Mouse (Mus musculus) kidney, postnatal 0 days (tissue): ENCODE measurements around the gene Gm28308. TPM values are rescaled to one million over a fixed set of nuclear protein-coding genes. Genes with fewer than 3 reads are reported as not detected.

ENCODE experiments used
- ATAC-seq: fragments of 200-750 bp; cut with Nextera tagmentation; replicated peaks from 2 replicates; pipeline ENCODE4 v1.8.0; 2017; ENCODE audit warnings: low read depth, moderate number of reproducible peaks, moderate TSS enrichment, moderate library complexity; ENCODE audit not compliant: low FRiP score
- DNase-seq: peaks from one replicate; pipeline ENCODE4 v3.0.0-alpha.2; 2016; ENCODE audit warnings: low spot score
- H3K27ac ChIP-seq: fragments of 300-500 bp; sonication (generic); 2 replicates; pipeline ENCODE4 v1.5.1; 2014; ENCODE audit warnings: mild to moderate bottlenecking
- H3K27me3 ChIP-seq: fragments of 300-500 bp; sonication (generic); 2 replicates; pipeline ENCODE4 v1.6.1; 2014; ENCODE audit warnings: low read length, mixed read lengths; ENCODE audit not compliant: insufficient read depth
- H3K36me3 ChIP-seq: fragments of 300-500 bp; sonication (generic); 2 replicates; pipeline ENCODE4 v1.6.1; 2014; ENCODE audit warnings: low read length, mixed read lengths; ENCODE audit not compliant: insufficient read depth
- H3K4me1 ChIP-seq: fragments of 300-500 bp; sonication (generic); replicated peaks from 2 replicates; pipeline ENCODE4 v1.6.1; 2014; ENCODE audit warnings: antibody characterized with exemption, low read length, mixed read lengths; ENCODE audit not compliant: insufficient read depth
- H3K4me2 ChIP-seq: fragments of 300-500 bp; sonication (generic); 2 replicates; pipeline ENCODE4 v1.6.1; 2014; ENCODE audit warnings: mild to moderate bottlenecking, low read length, moderate library complexity, mixed read lengths
- H3K4me3 ChIP-seq: fragments of 300-500 bp; sonication (generic); replicated peaks from 2 replicates; pipeline ENCODE4 v1.5.1; 2014; ENCODE audit warnings: low read depth, low read length
- H3K9ac ChIP-seq: fragments of 300-500 bp; sonication (generic); 2 replicates; pipeline ENCODE4 v1.6.1; 2014; ENCODE audit warnings: low read depth, low read length
- H3K9me3 ChIP-seq: fragments of 300-500 bp; sonication (generic); replicated peaks from 2 replicates; pipeline ENCODE4 v1.6.1; 2016; ENCODE audit warnings: low read length, inconsistent platforms, mixed read lengths
- CTCF ChIP-seq: IDR thresholded peaks from 2 replicates; pipeline ENCODE4 v1.5.1; 2016; ENCODE audit warnings: antibody characterized with exemption, low read depth, mild to moderate bottlenecking, moderate library complexity
- WGBS: fragments of 180-500 bp; shearing (Covaris S2); extraction: QIAGEN DNeasy Blood & Tissue Kit; methylation state at CpG from one replicate; pipeline ENCODE4 v1.1.7; 2014; 5-methylcytosine and 5-hydroxymethylcytosine counted together
- polyA plus RNA-seq: library from polyadenylated mRNA; unstranded; fragments of >200 nt; fragmentation: Nextera tagmentation; extraction: Ambion mirVana; gene quantifications from 2 replicates; pipeline ENCODE4 v1.2.1, GENCODE M21; 2015

Gm28308 gene
- polyA plus RNA-seq, 1 experiment from 2014 or later: 2.1 TPM

GRCm38 (mm10) chr6:52200751-52201250, 12.3 kb downstream of the Gm28308 start:
- WGBS: 47% methylated on average over 10 of the region's 10 CpGs
- H3K4me3 ChIP-seq: no peak overlapping the region; the same call in 1 of the 2 replicates
- 0 out of 2 replicates have a peak overlapping the region, but pooled peaks have one; percentile 24 for H3K9ac ChIP-seq
- peaks cover 21% of the 10 kb centered on the region for H3K4me1 ChIP-seq
- DNase-seq (peak; percentile 71), ATAC-seq (no peak)
- no peaks in the 10 kb centered on the region for H3K9me3 ChIP-seq
- TF ChIP-seq CTCF: no peak
- H3K36me3 ChIP-seq: 0 out of 2 replicates have a peak, but pooled peaks cover 11% of the 10 kb centered on the region
- H3K27ac ChIP-seq: peak overlapping the region; percentile 55; the same call in 1 of the 2 replicates
- H3K4me2 ChIP-seq: peak overlapping the region; percentile 0; the same call in 1 of the 2 replicates
- H3K27me3 ChIP-seq: no peaks in the 10 kb centered on the region

- TF ChIP-seq CTCF: no peak
- Histone ChIP-seq H3K9ac (0 out of 2 replicates have a peak overlapping the region, but pooled peaks have one; percentile 24), H3K36me3 (0 out of 2 replicates have a peak, but pooled peaks cover 11% of the 10 kb centered on the region), H3K27ac (peak overlapping the region; percentile 55; the same call in 1 of the 2 replicates), H3K4me1 (peaks cover 17% of the 10 kb centered on the region), H3K4me2 (peak overlapping the region; percentile 0), H3K9me3 (no peaks in the 10 kb centered on the region), H3K27me3 (no peaks in the 10 kb centered on the region), H3K4me3 (no peak overlapping the region)
- DNase-seq (no peak), ATAC-seq (no peak)
- 27% methylated on average over 30 of the region's 30 CpGs for WGBS
These were observed 12.9 kb downstream of the Gm28308 start for GRCm38 (mm10) chr6:52200073-52200750.

- DNase-seq (peak; percentile 96), ATAC-seq (peak; percentile 79; the same call in 1 of the 2 replicates)
- Histone ChIP-seq H3K9me3 (no peaks in the 10 kb centered on the region), H3K27ac (peak overlapping the region; percentile 65; the same call in 1 of the 2 replicates), H3K9ac (no peak overlapping the region), H3K4me1 (peaks cover 27% of the 10 kb centered on the region), H3K27me3 (no peaks in the 10 kb centered on the region), H3K4me3 (no peak overlapping the region), H3K36me3 (0 out of 2 replicates have a peak, but pooled peaks cover 4% of the 10 kb centered on the region), H3K4me2 (peak overlapping the region; percentile 4; the same call in 1 of the 2 replicates)
- WGBS: 7% methylated on average over 10 of the region's 10 CpGs
- peak; percentile 78 for TF ChIP-seq CTCF
These were observed 15.9 kb downstream of the Gm28308 start for GRCm38 (mm10) chr6:52197271-52197670.

- ATAC-seq (no peak), DNase-seq (no peak)
- 0 out of 2 replicates have a peak, but pooled peaks cover 4% of the 10 kb centered on the region for H3K36me3 ChIP-seq
- H3K27ac ChIP-seq: no peak overlapping the region
- H3K4me3 ChIP-seq: no peak overlapping the region
- TF ChIP-seq CTCF: no peak
- no peak overlapping the region for H3K9ac ChIP-seq
- H3K4me2 ChIP-seq: peak overlapping the region; percentile 4; the same call in 1 of the 2 replicates
- no peaks in the 10 kb centered on the region for H3K9me3 ChIP-seq
- H3K4me1 ChIP-seq: peaks cover 29% of the 10 kb centered on the region
- 38% methylated on average over 9 of the region's 9 CpGs for WGBS
- H3K27me3 ChIP-seq: no peaks in the 10 kb centered on the region
These were observed 16.3 kb downstream of the Gm28308 start for GRCm38 (mm10) chr6:52196811-52197210.

- 0 out of 2 replicates have a peak overlapping the region, but pooled peaks have one; percentile 21 for H3K4me2 ChIP-seq
- no peaks in the 10 kb centered on the region for H3K27me3 ChIP-seq
- H3K36me3 ChIP-seq: 0 out of 2 replicates have a peak, but pooled peaks cover 6% of the 10 kb centered on the region
- DNase-seq (no peak), ATAC-seq (no peak)
- WGBS: 34% methylated on average over 10 of the region's 10 CpGs
- 0 out of 2 replicates have a peak overlapping the region, but pooled peaks have one; percentile 15 for H3K27ac ChIP-seq
- TF ChIP-seq CTCF: peak; percentile 24; the same call in 1 of the 2 replicates
- no peak overlapping the region for H3K4me3 ChIP-seq
- no peak overlapping the region for H3K9ac ChIP-seq
- peaks cover 39% of the 10 kb centered on the region for H3K4me1 ChIP-seq
- no peaks in the 10 kb centered on the region for H3K9me3 ChIP-seq
These were observed 18.4 kb downstream of the Gm28308 start for GRCm38 (mm10) chr6:52194690-52195089.

GRCm38 (mm10) chr6:52191860-52192550, 21.1 kb downstream of the Gm28308 start:
- 1% methylated on average over 30 of the region's 55 CpGs for WGBS
- H3K27me3 ChIP-seq: no peaks in the 10 kb centered on the region
- H3K4me2 ChIP-seq: peak overlapping the region; percentile 100
- no peak for TF ChIP-seq CTCF
- H3K4me3 ChIP-seq: peak overlapping the region; percentile 64
- H3K4me1 ChIP-seq: peaks cover 56% of the 10 kb centered on the region
- 0 out of 2 replicates have a peak, but pooled peaks cover 3% of the 10 kb centered on the region for H3K36me3 ChIP-seq
- ATAC-seq (peak; percentile 79), DNase-seq (peak; percentile 93)
- H3K27ac ChIP-seq: peak overlapping the region; percentile 77
- H3K9ac ChIP-seq: peak overlapping the region; percentile 35
- no peaks in the 10 kb centered on the region for H3K9me3 ChIP-seq
